Mouse (Mus musculus) thymus, postnatal 25 days (tissue): ENCODE data around the gene Fam171a1.
"Not testable (repeated sequence)": the region's sequence is repeated elsewhere in the genome, so short reads cannot be mapped to it uniquely, and the experiment has no call there.

Experiments
- DNase-seq: peaks from one replicate; pipeline ENCODE4 v3.0.0; 2022

The Fam171a1 gene

GRCm38 (mm10) chr2:3113866-3114265, at the start of gene Fam171a1:
Fam171a1 (plus strand) TSS chr2:3114224.
- DNase-seq = no peak

DNA sequence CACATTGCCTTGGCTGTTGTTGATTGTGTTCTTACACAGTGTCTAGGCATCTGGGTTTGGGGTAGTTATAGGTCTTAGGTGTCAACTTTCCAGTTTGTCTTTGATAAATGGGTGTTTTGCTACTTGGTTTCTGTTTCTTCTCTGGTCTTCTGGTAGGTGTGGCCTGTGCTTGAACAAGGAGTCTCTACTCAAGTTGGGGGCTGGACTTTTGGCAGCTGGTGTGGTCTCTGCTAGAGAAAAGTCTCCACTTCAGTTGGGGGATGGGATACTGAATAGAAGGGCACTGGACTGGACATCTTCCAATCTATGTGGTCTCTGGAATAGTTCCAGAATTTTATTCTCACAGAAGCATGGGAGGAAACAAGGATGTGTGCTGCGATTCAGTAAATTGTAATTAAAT, 44.9 kb upstream of the Fam171a1 start:
- DNase-seq = no peak

GRCm38 (mm10) chr2:3088361-3088760, 25.7 kb upstream of the Fam171a1 start:
- DNase-seq = not testable (repeated sequence)

GRCm38 (mm10) chr2:3089274-3089673, 24.8 kb upstream of the Fam171a1 start:
- DNase-seq = no peak

GRCm38 (mm10) chr2:3096101-3096500, 17.9 kb upstream of the Fam171a1 start:
- no peak for DNase-seq

DNA sequence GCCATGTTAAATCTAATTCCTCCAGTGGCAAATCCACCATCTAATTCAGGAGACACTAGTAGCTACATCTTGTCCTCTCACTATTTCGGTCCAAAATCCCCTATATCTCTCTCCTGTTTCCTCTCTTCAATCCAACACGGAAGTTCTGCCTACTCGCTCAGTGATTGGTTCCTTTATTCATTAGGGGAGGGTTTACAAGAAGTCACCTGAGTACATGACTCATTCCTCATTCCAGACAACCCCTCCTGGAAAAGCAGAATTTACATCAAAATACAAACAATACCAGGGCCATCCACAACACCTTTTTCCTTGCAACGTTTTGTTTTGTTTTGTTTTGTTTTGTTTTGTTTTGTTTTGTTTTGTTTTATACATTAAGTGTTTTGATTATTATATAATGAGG, 14.1 kb upstream of the Fam171a1 start:
- no peak for DNase-seq

DNA sequence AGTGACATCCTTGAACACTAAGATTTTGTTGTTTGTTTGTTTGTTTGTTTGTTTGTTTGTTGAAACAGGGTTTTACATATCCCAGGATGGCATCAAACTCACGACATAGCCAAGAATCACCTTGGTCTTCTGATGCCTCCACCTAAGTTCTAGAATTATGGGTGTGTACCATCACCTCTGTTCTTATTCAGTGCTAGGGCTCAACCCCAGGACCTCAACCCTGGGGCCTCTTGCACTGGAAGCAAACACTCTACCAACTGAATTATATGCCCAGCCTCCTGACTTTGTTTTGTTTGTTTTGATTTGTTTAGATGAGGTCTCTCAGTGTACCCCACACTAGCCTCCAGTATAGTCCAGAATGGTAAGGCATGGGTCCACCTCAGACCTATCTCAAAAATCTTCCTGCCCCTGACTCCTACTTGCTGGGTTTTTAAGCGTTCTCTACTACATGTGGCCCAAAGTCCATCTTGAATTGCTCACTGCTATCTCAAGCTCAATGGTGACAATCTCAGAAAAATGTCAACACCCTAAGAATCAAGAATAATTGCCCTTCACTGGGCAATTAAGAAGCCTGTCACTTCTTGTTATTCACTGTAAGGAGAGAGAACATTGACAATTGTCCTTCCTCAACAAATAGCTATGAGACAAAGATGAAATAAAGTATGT, 12.6 kb upstream of the Fam171a1 start:
- DNase-seq = no peak

- no peak for DNase-seq
These were observed 11.7 kb upstream of the Fam171a1 start for GRCm38 (mm10) chr2:3102360-3102759.

- no peak for DNase-seq
These were observed 6.6 kb upstream of the Fam171a1 start for GRCm38 (mm10) chr2:3107471-3107870.

DNA sequence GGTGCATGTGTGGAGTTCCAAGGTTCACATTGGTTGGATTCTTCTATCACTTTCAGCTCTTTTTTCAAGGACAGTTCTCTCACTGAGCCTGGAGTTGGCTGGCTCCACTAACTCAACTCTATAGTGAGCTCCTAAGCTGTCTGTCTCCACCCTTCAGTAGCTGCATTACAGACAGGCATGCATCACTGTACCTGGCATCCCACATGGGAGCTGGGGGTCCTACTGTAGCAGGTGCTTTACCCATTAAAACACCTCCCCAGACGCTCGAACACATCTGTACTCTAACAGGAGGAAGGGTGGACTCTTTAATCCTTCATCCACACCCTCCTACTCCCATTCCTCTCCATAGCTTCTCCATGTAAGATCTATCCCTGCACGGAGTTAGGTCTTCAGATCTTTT, 5.6 kb upstream of the Fam171a1 start:
- DNase-seq = no peak

GRCm38 (mm10) chr2:3108834-3109233, 5.2 kb upstream of the Fam171a1 start:
- DNase-seq = no peak

GRCm38 (mm10) chr2:3117855-3118202, 3.8 kb downstream of the Fam171a1 start:
- no peak for DNase-seq

GRCm38 (mm10) chr2:3118203-3118941, 4.3 kb downstream of the Fam171a1 start:
- peak; percentile 78 for DNase-seq

- no peak for DNase-seq
These were observed 4.9 kb downstream of the Fam171a1 start for GRCm38 (mm10) chr2:3118969-3119368.

- DNase-seq = no peak
These were observed 5.4 kb downstream of the Fam171a1 start for GRCm38 (mm10) chr2:3119371-3119935.

DNA sequence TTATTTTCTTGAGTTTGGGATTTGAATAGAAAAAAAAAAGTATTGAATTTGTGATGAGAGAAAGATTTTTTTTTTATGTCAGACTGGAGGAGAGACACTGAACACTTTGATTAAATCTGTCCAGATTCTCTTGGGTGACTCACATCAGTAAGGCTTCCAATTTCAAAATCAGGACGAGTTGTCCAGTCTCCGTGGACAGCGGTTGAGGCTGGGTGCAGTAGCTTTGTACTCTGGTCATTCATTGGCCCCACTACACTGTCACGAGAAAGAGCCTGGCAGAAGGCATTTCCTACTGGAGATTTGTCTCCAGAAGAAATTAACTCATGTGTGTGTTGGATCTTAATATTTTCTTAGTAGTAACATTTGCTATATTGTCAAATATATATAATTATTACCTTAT, 8.5 kb downstream of the Fam171a1 start:
- DNase-seq = no peak

DNA sequence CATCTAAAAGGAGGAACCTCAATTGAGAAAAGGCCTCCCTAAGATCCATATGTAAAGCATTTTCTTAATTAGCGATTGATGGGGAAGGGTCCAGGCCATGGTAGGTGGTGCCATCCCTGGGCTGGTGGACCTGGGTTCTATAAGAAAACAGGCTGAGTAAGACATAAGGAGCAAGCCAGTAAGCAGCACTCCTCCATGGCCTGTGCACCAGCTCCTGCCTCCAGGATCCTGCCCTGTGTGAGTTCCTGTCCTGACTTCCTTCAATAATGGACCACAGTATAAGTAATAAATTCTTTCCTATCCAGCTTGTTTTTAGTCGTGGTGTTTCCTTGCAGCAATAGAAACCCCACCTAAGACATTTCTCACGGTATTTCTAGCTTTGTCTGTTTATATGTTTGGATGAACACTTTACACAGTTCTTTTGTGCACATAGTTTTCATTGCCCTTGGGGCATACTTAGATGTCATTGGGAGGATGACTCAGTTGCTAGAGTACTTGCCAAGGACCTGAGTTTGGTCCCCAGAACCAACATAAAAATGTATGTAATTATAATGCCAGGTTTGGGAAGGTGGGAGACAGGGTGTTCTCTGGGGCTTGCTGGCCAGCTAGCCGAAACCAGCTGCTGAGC, 13.3 kb downstream of the Fam171a1 start:
- no peak for DNase-seq

DNA sequence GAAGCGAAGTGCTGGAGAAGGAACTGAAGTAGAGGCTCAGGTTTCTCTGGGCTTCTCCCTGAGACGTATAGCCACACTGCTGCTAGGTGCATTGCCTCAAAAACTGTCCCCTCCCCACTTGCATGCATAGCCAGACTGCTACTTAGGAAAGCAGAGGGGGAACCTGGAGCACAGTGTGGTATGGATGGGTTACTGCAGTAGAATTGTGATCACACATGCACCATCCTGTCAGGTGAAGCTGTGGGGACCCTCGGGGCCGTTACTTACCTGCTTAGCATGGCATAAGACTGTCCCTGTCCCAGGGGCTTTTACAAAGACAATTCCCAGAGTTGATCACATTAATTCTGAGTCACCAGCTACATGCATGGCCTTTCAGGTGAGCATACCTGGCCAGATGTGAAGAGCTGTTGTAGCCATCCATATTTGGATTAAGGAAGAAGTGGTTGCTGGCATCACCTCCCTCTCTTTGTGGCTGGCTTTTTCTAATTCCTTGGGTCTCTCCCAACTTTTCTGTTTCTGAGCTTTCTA, 14.4 kb downstream of the Fam171a1 start:
- no peak for DNase-seq

DNA sequence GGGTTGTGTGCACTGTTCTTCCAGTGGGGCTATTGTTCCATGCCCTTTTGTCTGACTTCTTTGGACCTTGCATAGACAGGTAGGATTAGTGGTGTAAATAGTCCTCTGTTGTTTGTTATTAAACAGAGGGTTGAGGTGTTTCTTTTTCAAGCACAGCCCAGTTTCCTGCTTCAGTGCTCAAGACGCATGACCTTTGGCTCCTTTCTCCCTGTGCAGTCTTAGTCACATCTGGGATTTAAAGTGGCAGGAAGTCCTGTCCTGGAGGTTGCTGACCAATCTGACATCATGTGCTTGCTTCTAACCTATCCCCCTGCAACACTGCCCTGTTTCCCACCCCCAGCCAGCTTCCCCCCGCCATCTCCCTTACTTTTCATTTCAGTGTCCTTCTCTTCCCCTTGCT, 14.9 kb downstream of the Fam171a1 start:
- DNase-seq = no peak

DNA sequence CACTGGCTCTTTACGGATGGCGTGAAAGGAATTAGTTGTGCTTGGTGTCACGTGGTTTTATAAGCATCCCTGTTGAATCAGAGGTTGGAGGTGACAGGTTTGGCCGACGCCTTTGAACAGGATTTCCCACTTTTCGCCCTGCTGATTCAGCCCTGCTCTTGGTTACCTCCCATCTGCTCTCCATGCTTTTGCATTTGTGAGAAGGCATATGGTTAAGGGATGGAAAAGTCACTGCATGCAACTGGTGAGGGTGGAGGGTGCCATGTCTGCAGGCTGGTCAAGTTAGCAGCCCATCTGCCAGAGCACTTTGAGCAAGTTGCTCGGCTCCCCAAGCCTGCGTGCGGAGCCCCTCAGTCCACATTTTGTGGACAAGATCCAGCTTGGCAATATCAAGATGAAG, 18.4 kb downstream of the Fam171a1 start:
- DNase-seq = no peak

GRCm38 (mm10) chr2:3134580-3135296, 20.7 kb downstream of the Fam171a1 start:
- DNase-seq = no peak

DNA sequence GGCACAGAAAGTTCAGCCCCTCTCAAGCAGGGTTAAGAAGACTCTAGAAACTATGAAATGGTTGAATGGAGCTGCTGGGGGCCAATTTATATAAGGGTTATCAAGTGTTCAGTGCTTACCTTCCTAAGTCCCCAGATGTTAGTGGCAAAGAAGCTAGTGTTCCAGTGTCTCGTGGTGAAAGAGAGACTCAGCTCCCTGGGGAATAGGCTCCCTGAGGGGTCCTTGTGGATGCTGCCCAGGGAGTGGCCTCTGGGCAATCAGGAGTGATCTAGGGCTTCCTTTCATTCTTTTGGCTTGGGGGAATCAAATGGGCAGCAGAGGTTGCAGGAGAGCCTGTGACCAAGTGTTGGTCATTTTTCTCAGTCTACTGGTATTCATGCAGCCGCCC, 21.3 kb downstream of the Fam171a1 start:
- no peak for DNase-seq

DNA sequence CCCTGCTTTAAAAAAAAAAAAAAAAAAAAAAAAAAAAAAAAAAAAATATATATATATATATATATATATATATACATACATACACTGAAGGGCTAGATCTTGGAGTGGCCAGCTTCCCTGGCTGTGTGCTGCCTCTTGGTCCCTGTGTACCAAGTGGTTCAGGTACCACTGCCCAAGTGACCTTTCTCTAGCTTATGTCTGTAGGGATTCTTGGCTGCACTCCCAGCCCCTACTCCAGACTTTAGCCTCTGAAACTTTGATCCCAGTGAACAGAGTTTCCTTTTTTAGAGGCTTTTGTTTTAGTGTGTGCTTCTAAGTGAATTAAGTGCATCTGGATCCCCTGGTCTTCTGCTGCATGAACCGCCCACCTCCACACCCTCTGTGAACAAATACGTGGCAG, 24.3 kb downstream of the Fam171a1 start:
- DNase-seq = no peak
